In the genomic region with DNA sequence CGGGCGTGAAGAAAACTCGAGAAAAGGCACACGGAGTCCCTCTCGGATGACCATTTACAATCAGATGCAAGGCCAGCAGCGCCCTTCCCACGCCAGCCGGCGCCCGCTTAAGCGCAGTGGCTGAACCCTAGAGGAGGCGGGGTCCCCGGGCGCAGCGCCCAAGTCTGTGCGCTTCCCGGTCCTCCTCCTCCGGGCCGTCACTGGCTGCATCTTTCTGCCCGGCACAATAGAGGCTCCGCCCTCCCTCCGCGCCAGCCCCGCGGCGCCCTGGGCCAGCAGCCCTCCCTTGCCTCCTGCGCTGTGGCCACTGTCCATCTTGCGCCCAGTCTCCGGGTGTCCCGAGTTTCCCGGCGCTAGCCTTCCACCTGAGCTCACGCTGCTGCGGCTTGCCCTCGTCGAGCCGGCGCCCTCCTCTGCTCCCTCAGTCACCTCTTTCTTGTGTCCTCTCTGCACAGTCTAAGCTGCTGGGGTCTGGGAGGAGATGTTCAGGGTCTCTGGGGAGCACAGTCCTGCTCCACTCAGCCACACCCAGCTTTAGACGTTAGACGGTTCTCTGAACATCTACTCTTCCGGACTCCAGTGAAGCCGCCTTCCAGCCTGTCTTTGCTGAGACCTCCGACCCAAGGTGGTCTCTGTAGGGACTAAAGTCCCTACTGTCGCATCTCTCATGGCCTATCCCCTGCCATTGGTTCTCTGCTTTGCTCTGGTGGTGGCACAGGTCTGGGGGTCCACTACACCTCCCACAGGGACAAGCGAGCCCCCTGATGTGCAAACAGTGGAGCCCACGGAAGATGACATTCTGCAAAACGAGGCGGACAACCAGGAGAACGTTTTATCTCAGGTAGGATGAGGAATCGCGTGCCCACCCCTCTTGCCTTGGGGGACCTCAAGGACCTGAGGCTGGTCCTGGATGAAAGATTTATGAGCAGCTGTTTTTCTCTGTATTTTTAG, we compare ENCODE assay signal across 8 mouse cellular contexts. TPM values are rescaled to one million over a fixed set of nuclear protein-coding genes. Genes with fewer than 3 reads are reported as not detected.
DNase-seq lines count a peak whose midpoint lies in the region; ATAC-seq and TF ChIP-seq lines count a peak whose summit lies in the region.

TSS of gene Olfml2b (plus strand) at position 278 of the 951 bp plus-strand sequence.

- DNase-seq in cerebellum, adult 8-10 months = peak; percentile 45
- peak; percentile 93 for DNase-seq in heart, postnatal 4 days
- DNase-seq in layer of hippocampus, adult 8-10 months (ENCODE audit: low spot score in 2 of 2) = peak; percentile 71 to 77
- DNase-seq in lung, embryonic 14.5 days = peak; percentile 95
- DNase-seq in thymus, postnatal 14 days = peak; percentile 41

- peak within 1 kb of the TSS; percentile 47 for H3K9ac ChIP-seq in ES-Bruce4 (ENCODE audit: low read depth, poor library complexity, severe bottlenecking)
- H3K9ac ChIP-seq in lung, embryonic 14.5 days = peak within 1 kb of the TSS; percentile 47

- H3K27ac ChIP-seq in ES-Bruce4 (ENCODE audit: insufficient read depth, low read length) = no peak within 1 kb of the TSS
- H3K27ac ChIP-seq in lung, embryonic 14.5 days (ENCODE audit: low read depth) = no peak within 1 kb of the TSS

- H3K9me3 ChIP-seq in ES-Bruce4 (replicated peaks; ENCODE audit: control insufficient read depth, insufficient read depth, low read length, poor library complexity, severe bottlenecking) = no peaks in the 10 kb centered on the region
- no peaks in the 10 kb centered on the region for H3K9me3 ChIP-seq in lung, embryonic 14.5 days (ENCODE audit: low read depth, low read length)

- H3K4me3 ChIP-seq in ES-Bruce4 (ENCODE audit: low read depth, low read length) = peak within 1 kb of the TSS; percentile 70
- peak within 1 kb of the TSS; percentile 47 for H3K4me3 ChIP-seq in lung, embryonic 14.5 days (ENCODE audit: low read depth, low read length)

- peak; percentile 90 for ATAC-seq in frontal cortex, adult (ENCODE audit: low TSS enrichment)
- peak; percentile 98 for ATAC-seq in lung, embryonic 14.5 days (ENCODE audit: insufficient read depth)
- peak; percentile 89 for ATAC-seq in neutrophil, adult 5-6 weeks (ENCODE audit: extremely low read depth, insufficient number of reproducible peaks, low FRiP score, poor library complexity, severe bottlenecking)

- TF ChIP-seq EP300 in ES-Bruce4 (IDR thresholded peaks at IDR 0.05; ENCODE audit: insufficient read depth, low read depth, low read length) = no peak

- H3K4me1 ChIP-seq in ES-Bruce4 (ENCODE audit: control insufficient read depth, insufficient read depth, low read length) = no peaks in the 10 kb centered on the region
- peaks cover 18% of the 10 kb centered on the region; the same call in 1 of the 2 replicates for H3K4me1 ChIP-seq in lung, embryonic 14.5 days (ENCODE audit: insufficient read depth)

- H3K36me3 ChIP-seq in ES-Bruce4 (ENCODE audit: control insufficient read depth, insufficient read depth, low read length, poor library complexity, severe bottlenecking) = no peaks in the 10 kb centered on the region
- 0 out of 2 replicates have a peak, but pooled peaks cover 4% of the 10 kb centered on the region for H3K36me3 ChIP-seq in lung, embryonic 14.5 days (ENCODE audit: insufficient read depth)

- WGBS in lung, embryonic 14.5 days = 12% methylated on average over 50 of the region's 51 CpGs

- TF ChIP-seq POLR2A in ES-Bruce4 (IDR thresholded peaks at IDR 0.05; ENCODE audit: insufficient read depth, low read length) = no peak

- peak within 1 kb of the TSS; percentile 67 for H3K4me2 ChIP-seq in lung, embryonic 14.5 days

- peaks cover 2% of the 10 kb centered on the region; the same call in 1 of the 2 replicates for H3K27me3 ChIP-seq in ES-Bruce4 (ENCODE audit: control insufficient read depth, insufficient read depth, low read length, poor library complexity, severe bottlenecking)
- H3K27me3 ChIP-seq in lung, embryonic 14.5 days (ENCODE audit: insufficient read depth, low read length) = no peaks in the 10 kb centered on the region

- TF ChIP-seq CTCF in ES-Bruce4 (IDR thresholded peaks at IDR 0.05; ENCODE audit: low read depth, low read length) = no peak
- TF ChIP-seq CTCF in lung, embryonic 14.5 days (IDR thresholded peaks at IDR 0.05; ENCODE audit: low read depth) = no peak

RNA-seq across cellular contexts. Expression of gene Olfml2b, which starts in this region (rescaled TPM):
- 1.3 and 2.6 TPM in 2 replicates for polyA plus RNA-seq in ES-Bruce4 (2011; ENCODE audit: insufficient read depth, insufficient read length, low read depth, missing spikeins)
- 10 to 100 TPM; 53.6 to 56.8 TPM for total RNA-seq in heart, postnatal 4 days (2021)
- total RNA-seq in layer of hippocampus, adult 8-10 months (2022) = 10 to 100 TPM; 30.1 to 35.7 (median 33.2) TPM
- 18.8 and 19.9 TPM in 2 replicates for polyA plus RNA-seq in lung, embryonic 14.5 days (2014; fragmentation: Nextera tagmentation; extraction: Ambion mirVana)
- 1.5 and 2.1 TPM in 2 replicates for total RNA-seq in neutrophil, adult 5-6 weeks (2017)

Comparison
In these comparisons a context has a peak if more than half of its experiments do, and no peak if none do; other contexts are left out.
1. RNA of gene Olfml2b (total RNA-seq): 53.6 to 56.8 TPM in heart, postnatal 4 days and 30.1 to 35.7 TPM in layer of hippocampus, adult 8-10 months; 1.5 to 2.1 TPM in neutrophil, adult 5-6 weeks; every median in the first group is over 10 times any median in the second.
2. DNase-seq: peak in every context shown above with its lines; median percentile 95 in lung, embryonic 14.5 days; 93 in heart, postnatal 4 days; 74 in layer of hippocampus, adult 8-10 months; 45 in cerebellum, adult 8-10 months; 41 in thymus, postnatal 14 days.
3. Peak in every context shown above with its lines, with median percentiles within 50 percentile points of each other: ATAC-seq.